Mouse (Mus musculus): Measurements from ENCODE around the gene Bcl11a. TPM values are rescaled to one million over a fixed set of nuclear protein-coding genes. Genes with fewer than 3 reads are reported as not detected.

Bcl11a gene
- polyA plus RNA-seq, 1 experiment, result 6.5 TPM

DNA sequence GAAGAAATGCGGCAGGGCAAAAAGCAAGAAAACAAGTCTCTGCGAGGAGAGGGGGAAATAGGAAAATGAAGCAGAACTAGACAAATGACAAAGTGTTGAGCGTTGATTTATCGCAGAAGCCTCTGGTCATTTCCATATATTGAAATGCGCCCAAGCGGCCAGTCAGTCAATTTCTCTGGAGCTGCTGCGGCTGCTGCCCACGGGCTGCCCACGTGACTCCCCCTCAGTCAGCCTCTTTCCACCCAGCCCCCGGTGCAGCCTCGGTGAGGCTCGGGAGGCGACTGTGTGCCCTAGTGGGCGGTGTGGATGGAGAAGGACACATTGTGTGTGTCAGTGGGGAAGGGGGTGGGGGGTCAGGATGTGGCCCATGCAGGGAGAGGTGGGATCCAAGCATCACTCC is 16.0 kb upstream of the Bcl11a start:
- no peak overlapping the region for H3K27ac ChIP-seq (ENCODE audit: control insufficient read depth, insufficient read depth, low read depth, low read length)
- H3K27me3 ChIP-seq (ENCODE audit: control insufficient read depth, insufficient read depth, low read length), result no peaks in the 10 kb centered on the region; the same call in 1 of the 2 replicates

DNA sequence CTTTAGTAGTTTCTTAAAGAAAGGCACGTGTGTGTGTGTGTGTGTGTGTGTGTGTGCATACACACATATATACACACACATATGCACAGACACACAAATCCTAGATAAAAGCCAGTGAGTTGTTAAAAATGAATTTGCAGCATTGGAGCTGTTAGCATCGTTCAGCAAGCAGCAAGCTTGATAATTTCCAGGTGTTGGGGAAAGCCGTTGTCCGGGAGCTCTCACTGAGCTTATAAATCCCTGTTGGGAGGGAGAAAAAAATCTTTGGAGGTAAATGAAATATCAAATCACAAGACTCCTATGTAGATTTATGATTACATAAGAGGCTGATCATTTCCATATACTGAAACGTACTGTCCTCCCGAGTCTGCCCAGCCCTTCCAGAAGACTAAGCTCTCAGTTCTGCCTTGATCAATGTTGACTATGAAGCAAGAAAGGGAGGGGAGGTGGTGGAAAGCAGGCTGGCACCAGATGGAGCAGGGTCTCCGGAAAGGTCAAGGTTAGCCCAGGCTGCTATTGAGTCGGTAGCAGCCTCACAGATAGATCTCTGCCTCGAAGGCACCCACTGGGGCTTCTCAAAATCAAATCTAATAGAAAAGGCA is 15.3 kb upstream of the Bcl11a start:
- no peak overlapping the region for H3K4me3 ChIP-seq (ENCODE audit: control insufficient read depth, low read depth, low read length)
- no peaks in the 10 kb centered on the region; the same call in 1 of the 2 replicates for H3K27me3 ChIP-seq (ENCODE audit: control insufficient read depth, insufficient read depth, low read length)
- H3K36me3 ChIP-seq (ENCODE audit: control insufficient read depth, insufficient read depth, low read length), result no peaks in the 10 kb centered on the region
- TF ChIP-seq CTCF (IDR thresholded peaks at IDR 0.05; ENCODE audit: control insufficient read depth, insufficient read depth, insufficient replicate concordance, low read depth, low read length) (no peak), POLR2A (IDR thresholded peaks at IDR 0.05; ENCODE audit: control insufficient read depth, low read depth, low read length) (no peak)
- no peak overlapping the region for H3K27ac ChIP-seq (ENCODE audit: control insufficient read depth, insufficient read depth, low read depth, low read length)
- peaks cover 5% of the 10 kb centered on the region for H3K4me1 ChIP-seq (ENCODE audit: control insufficient read depth, insufficient read depth, low read length)

More for the DNA sequence above, 16.0 kb upstream of the Bcl11a start:
- H3K36me3 ChIP-seq (ENCODE audit: control insufficient read depth, insufficient read depth, low read length), result no peaks in the 10 kb centered on the region
- no peak overlapping the region for H3K4me3 ChIP-seq (ENCODE audit: control insufficient read depth, low read depth, low read length)
- no peak for TF ChIP-seq POLR2A (IDR thresholded peaks at IDR 0.05; ENCODE audit: control insufficient read depth, low read depth, low read length)
- TF ChIP-seq CTCF (IDR thresholded peaks at IDR 0.05; ENCODE audit: control insufficient read depth, insufficient read depth, insufficient replicate concordance, low read depth, low read length), result no peak
- peaks cover 5% of the 10 kb centered on the region for H3K4me1 ChIP-seq (ENCODE audit: control insufficient read depth, insufficient read depth, low read length)

DNA sequence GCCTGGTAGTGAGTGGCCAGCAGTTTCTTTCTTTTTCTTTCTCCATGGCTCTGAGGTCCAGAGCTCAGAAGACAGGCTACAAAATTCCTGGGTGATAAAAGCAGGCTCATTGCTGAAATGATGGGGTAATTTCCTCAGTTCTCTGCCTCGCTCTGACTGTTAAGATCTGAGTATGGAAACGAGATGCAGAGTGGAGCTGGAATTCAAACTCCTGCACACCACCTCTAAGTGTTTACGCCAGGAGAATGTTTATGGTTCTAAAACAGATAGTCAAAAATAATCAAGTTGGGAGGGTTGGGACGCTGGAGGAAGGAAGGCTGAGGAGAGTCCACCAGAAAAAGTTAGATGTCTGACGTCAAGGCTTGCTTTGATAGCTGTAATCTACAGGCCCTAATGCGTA is 13.6 kb upstream of the Bcl11a start:
- TF ChIP-seq POLR2A (IDR thresholded peaks at IDR 0.05; ENCODE audit: control insufficient read depth, low read depth, low read length) (no peak), CTCF (IDR thresholded peaks at IDR 0.05; ENCODE audit: control insufficient read depth, insufficient read depth, insufficient replicate concordance, low read depth, low read length) (no peak)
- H3K4me1 ChIP-seq (ENCODE audit: control insufficient read depth, insufficient read depth, low read length), result peaks cover 5% of the 10 kb centered on the region
- H3K27me3 ChIP-seq (ENCODE audit: control insufficient read depth, insufficient read depth, low read length), result no peaks in the 10 kb centered on the region; the same call in 1 of the 2 replicates
- no peak overlapping the region for H3K4me3 ChIP-seq (ENCODE audit: control insufficient read depth, low read depth, low read length)
- no peaks in the 10 kb centered on the region for H3K36me3 ChIP-seq (ENCODE audit: control insufficient read depth, insufficient read depth, low read length)
- no peak overlapping the region for H3K27ac ChIP-seq (ENCODE audit: control insufficient read depth, insufficient read depth, low read depth, low read length)

DNA sequence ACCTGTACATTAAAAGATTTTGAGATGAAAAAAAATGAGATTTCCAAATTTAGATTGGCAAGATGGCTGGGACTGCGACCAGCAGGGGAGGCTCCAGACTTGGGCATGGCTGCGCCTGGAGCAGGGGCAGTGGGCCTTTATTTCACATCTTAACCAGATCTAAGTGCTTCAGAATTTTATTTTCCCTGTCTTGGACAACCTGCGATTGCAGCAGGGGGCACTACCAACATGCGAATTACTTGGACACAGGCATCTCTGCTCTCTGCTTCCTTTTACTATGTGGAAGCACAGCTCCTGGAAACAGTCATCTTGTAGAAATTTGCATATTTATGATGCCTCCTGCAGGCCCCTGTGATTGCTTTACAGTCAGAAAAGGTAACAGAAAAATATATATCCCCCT is 12.5 kb upstream of the Bcl11a start:
- no peak overlapping the region for H3K27ac ChIP-seq (ENCODE audit: control insufficient read depth, insufficient read depth, low read depth, low read length)
- TF ChIP-seq CTCF (IDR thresholded peaks at IDR 0.05; ENCODE audit: control insufficient read depth, insufficient read depth, insufficient replicate concordance, low read depth, low read length) (no peak), POLR2A (IDR thresholded peaks at IDR 0.05; ENCODE audit: control insufficient read depth, low read depth, low read length) (no peak)
- no peak overlapping the region for H3K4me3 ChIP-seq (ENCODE audit: control insufficient read depth, low read depth, low read length)
- H3K27me3 ChIP-seq (ENCODE audit: control insufficient read depth, insufficient read depth, low read length), result no peaks in the 10 kb centered on the region; the same call in 1 of the 2 replicates
- peaks cover 5% of the 10 kb centered on the region for H3K4me1 ChIP-seq (ENCODE audit: control insufficient read depth, insufficient read depth, low read length)
- H3K36me3 ChIP-seq (ENCODE audit: control insufficient read depth, insufficient read depth, low read length), result no peaks in the 10 kb centered on the region

DNA sequence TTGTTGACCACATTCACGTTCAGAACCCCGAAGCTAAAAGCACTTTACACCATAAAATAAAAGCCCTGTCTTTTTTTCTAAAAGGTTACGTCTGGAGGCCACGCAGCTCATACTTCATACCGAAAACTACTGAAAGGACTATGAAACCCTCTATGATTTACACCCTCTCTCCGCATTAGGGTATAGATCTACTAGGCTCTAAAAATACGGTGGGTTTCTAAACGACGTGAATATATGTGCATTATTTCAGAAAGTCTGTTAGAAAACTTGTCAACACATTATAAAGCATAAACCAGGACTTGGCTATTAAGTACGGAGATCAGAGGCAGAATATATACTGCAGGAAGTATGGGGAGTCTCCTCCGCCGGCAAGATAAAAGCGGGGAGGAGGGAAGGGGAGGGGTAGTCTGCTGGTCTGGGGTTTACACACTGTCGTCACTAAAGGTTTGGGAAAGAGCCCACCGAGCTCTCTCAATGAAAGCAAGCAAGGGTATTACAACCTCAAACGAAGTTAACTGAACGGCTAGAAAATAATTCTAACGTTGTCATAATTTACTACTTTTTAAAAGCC is 3.8 kb upstream of the Bcl11a start:
- no peak for TF ChIP-seq CTCF (IDR thresholded peaks at IDR 0.05; ENCODE audit: control insufficient read depth, insufficient read depth, insufficient replicate concordance, low read depth, low read length)
- TF ChIP-seq POLR2A (IDR thresholded peaks at IDR 0.05; ENCODE audit: control insufficient read depth, low read depth, low read length), result no peak
- no peak overlapping the region for H3K4me3 ChIP-seq (ENCODE audit: control insufficient read depth, low read depth, low read length)
- no peak overlapping the region for H3K27ac ChIP-seq (ENCODE audit: control insufficient read depth, insufficient read depth, low read depth, low read length)
- peaks cover 18% of the 10 kb centered on the region for H3K27me3 ChIP-seq (ENCODE audit: control insufficient read depth, insufficient read depth, low read length)
- peaks cover 24% of the 10 kb centered on the region for H3K4me1 ChIP-seq (ENCODE audit: control insufficient read depth, insufficient read depth, low read length)
- no peaks in the 10 kb centered on the region for H3K36me3 ChIP-seq (ENCODE audit: control insufficient read depth, insufficient read depth, low read length)

DNA sequence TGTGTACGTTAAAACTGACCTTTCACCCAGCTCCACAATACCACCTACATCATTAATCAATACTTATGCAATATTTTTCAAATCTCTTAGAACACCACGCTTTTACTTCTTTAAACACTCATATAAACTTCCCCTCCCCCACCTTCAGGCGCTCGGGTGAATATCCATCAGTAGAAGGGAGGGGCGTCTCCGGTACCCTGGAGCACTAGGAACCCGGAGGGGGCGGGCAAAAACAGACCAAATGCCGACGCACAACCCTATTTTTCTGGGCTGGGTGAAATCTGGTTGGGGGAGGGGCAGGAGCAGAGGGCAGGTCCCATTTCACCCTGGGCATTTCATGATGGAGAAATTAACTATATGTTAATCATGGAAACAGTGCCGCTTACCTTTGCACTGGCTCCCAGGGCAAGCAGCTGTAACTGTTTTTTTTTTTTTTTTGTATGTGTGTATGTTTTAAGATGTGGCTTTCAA is 3.2 kb upstream of the Bcl11a start, which contains the start of gene A830031A19Rik:
Gene A830031A19Rik (minus strand): TSS at position 421 of the 471 bp plus-strand sequence.
- Histone ChIP-seq H3K27ac (ENCODE audit: control insufficient read depth, insufficient read depth, low read depth, low read length) (no peak within 1 kb of the TSS), H3K36me3 (ENCODE audit: control insufficient read depth, insufficient read depth, low read length) (no peaks in the 10 kb centered on the region), H3K4me1 (ENCODE audit: control insufficient read depth, insufficient read depth, low read length) (peaks cover 27% of the 10 kb centered on the region), H3K27me3 (ENCODE audit: control insufficient read depth, insufficient read depth, low read length) (peaks cover 18% of the 10 kb centered on the region), H3K4me3 (ENCODE audit: control insufficient read depth, low read depth, low read length) (peak within 1 kb of the TSS; percentile 73)
- no peak for TF ChIP-seq CTCF (IDR thresholded peaks at IDR 0.05; ENCODE audit: control insufficient read depth, insufficient read depth, insufficient replicate concordance, low read depth, low read length)
- TF ChIP-seq POLR2A (IDR thresholded peaks at IDR 0.05; ENCODE audit: control insufficient read depth, low read depth, low read length), result no peak

DNA sequence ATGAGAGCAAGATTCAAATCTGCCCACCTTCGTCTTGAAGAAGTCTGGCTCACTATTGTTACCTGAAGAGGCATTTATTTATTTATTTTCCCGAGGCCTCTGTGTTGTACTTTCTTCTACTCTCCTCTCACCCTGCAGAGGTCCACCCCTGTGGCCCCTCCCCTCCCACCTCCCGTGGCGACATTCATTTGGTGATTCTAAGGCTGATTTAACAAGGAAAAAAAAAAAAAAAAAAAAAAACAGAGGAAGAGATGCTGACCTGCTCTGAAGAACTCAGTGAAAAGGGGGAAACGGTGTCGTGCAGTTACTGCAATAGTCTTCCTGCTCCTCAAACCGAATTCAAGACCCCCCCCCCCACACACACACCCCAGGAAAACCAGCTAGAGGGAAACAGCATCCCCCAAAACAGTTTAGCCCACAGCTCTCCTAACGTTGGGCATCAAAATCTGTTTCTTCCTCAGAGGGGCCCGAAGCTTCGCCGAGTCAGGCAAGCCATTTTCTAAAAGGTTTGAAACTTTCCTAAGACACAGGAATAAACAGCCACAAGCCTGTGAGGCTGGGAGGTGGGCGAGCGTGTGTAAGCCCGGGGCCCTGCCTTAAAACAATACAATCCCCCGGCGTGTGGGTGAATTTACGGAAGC is 2.2 kb upstream of the Bcl11a start:
- H3K27ac ChIP-seq (ENCODE audit: control insufficient read depth, insufficient read depth, low read depth, low read length), result no peak overlapping the region
- H3K36me3 ChIP-seq (ENCODE audit: control insufficient read depth, insufficient read depth, low read length), result no peaks in the 10 kb centered on the region
- H3K27me3 ChIP-seq (ENCODE audit: control insufficient read depth, insufficient read depth, low read length), result peaks cover 18% of the 10 kb centered on the region
- H3K4me3 ChIP-seq (ENCODE audit: control insufficient read depth, low read depth, low read length), result peak overlapping the region; percentile 73
- peaks cover 34% of the 10 kb centered on the region for H3K4me1 ChIP-seq (ENCODE audit: control insufficient read depth, insufficient read depth, low read length)
- TF ChIP-seq CTCF (IDR thresholded peaks at IDR 0.05; ENCODE audit: control insufficient read depth, insufficient read depth, insufficient replicate concordance, low read depth, low read length) (no peak), POLR2A (IDR thresholded peaks at IDR 0.05; ENCODE audit: control insufficient read depth, low read depth, low read length) (no peak)
